Mouse (Mus musculus) heart, postnatal 0 days (tissue): ENCODE results near the gene Lpar5.

Experiments used
- CTCF ChIP-seq: IDR thresholded peaks from 2 replicates; pipeline ENCODE4 v1.5.1; 2016; ENCODE audit warnings: antibody characterized with exemption, control low read depth, low read depth
- EP300 ChIP-seq: IDR thresholded peaks from 2 replicates; pipeline ENCODE4 v1.6.1; 2016; ENCODE audit warnings: antibody characterized with exemption, low read depth

DNA sequence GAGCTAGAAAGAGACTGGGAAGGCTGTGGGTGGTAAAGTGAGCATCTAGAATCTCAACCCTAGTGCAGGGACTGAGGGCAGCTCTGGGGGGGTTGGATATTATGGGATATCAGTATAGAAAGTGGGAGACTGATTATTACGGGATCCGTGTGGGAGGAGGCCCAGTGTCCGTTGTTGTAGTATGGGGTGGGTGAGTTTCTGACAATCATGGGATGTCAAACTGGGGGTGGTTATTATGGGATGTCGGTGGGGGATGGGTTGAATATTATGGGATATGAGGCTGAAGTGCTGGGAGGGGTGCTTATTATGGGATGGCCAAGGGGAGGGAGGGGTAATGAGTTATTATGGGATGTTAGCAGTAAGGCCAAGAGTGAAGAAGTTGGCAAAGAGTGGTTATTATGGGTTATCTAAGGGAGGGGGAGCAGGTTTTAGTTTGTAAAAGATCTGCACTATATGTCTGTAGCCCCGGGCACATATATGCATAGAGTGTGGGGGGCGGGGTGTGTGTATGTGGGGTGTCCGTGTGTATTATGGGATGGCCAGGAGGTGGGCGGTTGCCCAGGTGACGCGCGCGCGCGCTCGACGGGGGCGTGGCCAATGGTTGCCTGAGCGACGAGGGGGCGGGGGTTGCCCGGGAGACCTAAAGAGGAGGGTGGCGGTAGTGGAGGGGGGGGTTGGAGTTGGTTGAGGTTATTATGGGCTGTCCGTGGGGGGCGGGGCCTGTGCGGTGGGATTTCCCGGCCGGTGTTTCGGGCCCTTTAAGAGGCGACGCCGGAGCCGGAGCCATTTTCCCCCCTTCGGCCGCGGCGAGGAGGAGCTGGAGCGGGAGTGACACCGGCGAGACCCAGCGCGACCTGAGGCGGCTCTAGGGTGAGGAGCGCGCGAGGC lies 27.9 kb downstream of the Lpar5 start, which contains the start of gene Chd4:
- TF ChIP-seq CTCF (no peak), EP300 (0 out of 2 replicates have a peak, but pooled peaks have one; percentile 27)
